Mouse (Mus musculus) erythroblast, embryonic 14.5 days (primary cell): ENCODE results near the gene Nova1.

ENCODE experiments used
- GATA1 ChIP-seq: IDR thresholded peaks from 2 replicates; pipeline ENCODE4 v1.6.1; 2012; ENCODE audit warnings: low read length, inconsistent platforms, mixed read lengths
- TAL1 ChIP-seq: IDR thresholded peaks from 3 replicates; pipeline ENCODE4 v1.6.1; 2012; ENCODE audit warnings: low read length, inconsistent platforms, mixed read lengths

- TF ChIP-seq GATA1 (no peak), TAL1 (no peak)
Measured at GRCm38 (mm10) chr12:46781481-46781880, 37.2 kb downstream of the Nova1 start.
